Mouse (Mus musculus) left cerebral cortex, postnatal 4 days (tissue): ENCODE data around the gene Rreb1. TPM values are rescaled to one million over a fixed set of nuclear protein-coding genes. Genes with fewer than 3 reads are reported as not detected.

ENCODE experiments used
- DNase-seq: peaks from one replicate; pipeline ENCODE4 v3.0.0-alpha.2; 2022
- intact Hi-C: fragments of 180-260 bp; cut with DNase I; formaldehyde crosslinking; loops from one replicate; pipeline ENCODE4 v1.15.1; 2025
- total RNA-seq, 2 experiments: library from RNA; stranded (reverse); gene quantifications; 2 replicates each; pipeline ENCODE4 v1.2.3; 2021

The Rreb1 gene
- total RNA-seq, 2 experiments from 2014 or later = 9.8 to 12.2 TPM

DNA sequence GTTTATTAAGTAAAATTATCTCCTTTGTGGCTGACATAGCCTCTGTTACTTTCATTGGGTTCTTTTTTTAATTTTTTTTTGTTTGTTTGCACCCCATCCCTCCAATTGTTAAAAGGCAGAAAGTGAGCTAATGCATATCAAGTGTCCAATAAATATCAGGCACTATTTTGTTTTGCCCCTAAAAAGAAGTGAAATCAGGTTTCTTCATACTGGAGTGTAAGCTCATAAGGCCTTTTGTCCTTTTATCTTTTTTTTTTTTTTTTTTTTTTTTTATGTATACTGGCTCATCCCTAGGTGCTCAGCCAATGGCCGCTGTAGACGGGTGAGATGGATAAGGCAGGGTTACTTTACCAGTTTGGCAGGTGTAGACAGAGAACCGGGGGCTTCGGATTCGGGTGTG, 70.2 kb downstream of the Rreb1 start:
- intact Hi-C loops = no loop called here

DNA sequence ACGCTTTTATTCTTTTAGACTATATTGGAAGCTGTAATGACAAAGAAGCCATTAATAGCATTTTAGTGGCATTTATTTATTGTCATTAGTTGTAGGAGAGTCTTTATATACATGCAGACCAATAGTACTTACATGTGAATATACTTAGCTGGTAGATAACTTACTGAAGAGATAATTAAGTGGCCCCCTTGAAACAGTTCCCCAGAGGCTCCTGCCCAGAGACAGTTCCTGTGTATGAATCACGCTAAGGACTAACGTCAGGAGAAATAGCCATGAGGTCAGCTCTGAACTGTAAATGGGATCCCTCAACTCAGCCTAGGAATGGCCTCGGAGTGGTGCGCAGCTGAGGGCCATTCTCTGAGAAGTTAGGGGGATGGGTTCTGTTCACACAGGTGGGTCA, 73.4 kb downstream of the Rreb1 start:
- intact Hi-C loops = no loop called here
- no peak for DNase-seq

More for the DNA sequence above, 70.2 kb downstream of the Rreb1 start:
- DNase-seq = no peak

DNA sequence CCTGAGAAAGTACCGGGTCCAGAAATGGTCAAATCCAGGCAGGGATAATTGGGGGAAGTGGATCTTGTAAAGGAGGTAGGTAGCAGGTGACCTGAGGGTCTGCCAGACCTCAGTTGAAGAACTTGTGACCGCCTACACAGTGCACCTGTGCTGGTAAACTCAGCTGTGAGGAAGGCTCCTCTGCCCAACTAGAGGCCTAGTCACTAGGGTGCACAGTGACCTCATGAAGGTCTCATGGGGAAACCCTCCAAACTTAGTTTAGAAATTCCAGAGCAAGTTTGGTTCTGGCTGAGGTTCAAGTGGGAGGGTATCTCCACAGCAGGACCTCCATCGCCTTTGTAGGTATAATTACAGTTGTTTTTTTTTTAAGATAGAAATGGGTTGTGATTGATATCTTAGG, 74.7 kb downstream of the Rreb1 start:
- no peak for DNase-seq
- intact Hi-C loops = no loop called here

DNA sequence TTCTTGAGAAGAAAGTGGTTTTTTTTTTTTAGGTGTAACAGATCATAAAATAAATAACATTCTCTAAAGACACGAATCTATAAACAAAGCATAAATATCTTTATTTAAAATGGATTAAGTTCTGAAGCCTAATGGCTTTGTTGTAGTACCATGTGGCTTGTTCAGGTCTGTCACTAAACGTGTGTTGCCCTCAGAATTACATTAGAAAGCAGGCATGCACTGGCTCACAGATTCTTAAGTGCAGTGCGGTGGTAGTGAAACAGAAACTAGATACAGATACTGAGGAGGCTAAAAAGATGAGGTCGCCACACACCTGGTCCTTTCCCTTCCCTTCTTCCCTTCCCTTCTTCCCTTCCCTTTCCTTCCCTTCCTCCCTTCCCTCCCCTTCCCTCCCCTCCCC, 75.2 kb downstream of the Rreb1 start:
- intact Hi-C loops = no loop called here
- no peak for DNase-seq

DNA sequence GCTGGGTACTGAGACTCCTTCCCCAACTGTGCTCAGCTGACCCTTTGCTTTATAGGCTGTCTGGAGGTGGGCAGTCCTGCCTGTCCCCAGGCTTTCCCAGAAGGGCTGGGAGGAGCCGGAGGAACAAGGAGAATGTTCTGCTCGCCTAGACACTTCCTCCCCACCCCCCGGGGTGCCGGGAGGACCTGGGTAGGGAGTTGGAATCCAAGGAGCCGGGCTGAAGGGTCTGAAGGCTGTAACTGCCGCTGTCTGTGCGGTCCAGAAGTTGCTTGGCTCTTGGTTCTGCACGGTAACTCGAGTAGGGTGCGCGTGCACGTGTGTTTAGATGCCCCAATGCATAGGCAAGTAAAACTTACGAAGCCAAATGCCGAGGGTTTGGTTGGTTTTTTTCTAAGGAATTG, 75.8 kb downstream of the Rreb1 start:
- intact Hi-C loops = no loop called here
- no peak for DNase-seq

DNA sequence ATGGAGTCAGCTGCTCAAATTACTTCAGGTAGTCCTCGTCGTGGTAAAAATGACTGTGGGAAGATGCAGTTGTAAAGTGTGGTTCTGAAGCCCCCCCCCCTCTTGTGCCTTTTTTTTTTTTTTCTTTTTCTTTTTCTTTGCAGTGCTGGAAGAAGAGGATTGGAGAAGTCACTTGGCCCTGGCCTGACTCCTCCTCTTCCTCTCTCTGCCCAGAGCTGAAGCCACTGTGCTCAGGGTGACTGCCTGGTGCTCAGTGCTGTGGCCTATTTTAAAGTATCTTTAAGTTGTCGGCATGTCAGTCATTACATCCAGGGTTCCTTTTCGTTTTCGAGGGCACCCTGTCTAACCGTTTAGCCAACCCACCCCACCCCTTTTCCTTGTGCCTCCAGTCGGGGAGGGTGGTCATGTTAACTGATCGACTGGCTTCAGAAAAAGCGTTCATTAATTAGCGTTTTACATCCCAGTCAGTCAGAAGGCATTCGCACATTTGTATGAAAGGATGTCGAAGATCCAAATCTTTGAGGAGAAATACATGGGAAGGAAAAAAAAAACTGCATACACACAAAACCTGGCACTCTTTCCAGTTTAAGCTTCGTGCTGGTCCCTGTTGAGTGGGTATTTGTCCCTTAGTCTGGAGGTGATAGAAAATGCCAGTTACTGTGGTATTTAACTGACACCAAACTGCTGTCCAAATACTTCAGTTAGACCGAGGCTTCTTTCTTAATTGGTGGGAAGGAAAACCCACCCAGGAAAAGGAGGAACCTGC, 76.4 kb downstream of the Rreb1 start:
- intact Hi-C loops = no loop called here
- DNase-seq = no peak

DNA sequence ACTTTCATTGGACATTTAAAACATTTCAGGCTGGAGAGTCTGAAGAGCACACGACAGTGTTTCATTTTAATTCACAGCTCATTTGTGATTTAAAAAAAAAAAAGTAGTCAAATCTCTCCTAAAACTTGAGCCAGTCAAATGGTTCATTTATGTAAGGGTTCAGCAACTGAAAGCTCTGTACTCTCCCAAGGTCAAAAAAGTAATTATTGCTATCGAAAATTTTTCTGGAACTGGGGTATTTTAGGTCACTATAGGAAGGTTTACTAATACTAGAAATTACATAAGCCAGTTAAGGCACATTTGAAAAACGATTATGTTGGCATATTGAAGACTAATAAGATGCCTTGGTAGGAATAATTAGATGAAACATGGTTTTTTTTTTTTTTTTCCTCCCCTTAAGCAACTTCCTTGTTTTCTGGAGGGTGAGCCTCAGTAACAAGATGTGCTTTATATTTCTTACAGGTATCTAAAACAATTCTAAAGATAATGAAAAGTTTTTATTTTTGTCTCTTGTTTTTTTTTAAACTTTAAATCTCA, 77.1 kb downstream of the Rreb1 start:
- intact Hi-C loops = no loop called here
- DNase-seq = no peak

DNA sequence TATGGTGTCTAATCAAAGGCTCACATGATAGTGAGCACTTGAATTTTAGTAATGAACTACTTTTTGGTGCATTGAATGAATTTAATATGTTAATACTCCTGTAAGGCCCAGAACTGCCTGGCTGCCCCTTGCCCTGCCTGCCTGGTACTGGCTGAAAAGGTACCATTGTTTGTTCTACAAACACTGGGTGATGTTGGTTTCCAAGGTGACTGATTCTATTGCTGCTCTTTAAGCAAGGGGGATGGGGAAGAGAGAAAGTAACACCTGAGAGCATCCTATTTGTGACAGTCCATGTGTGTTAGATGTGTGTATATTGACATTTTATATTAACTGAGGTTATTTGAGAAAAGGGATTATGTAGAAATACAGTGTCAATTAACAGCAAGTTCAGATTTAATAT, 77.6 kb downstream of the Rreb1 start:
- intact Hi-C loops = no loop called here

DNA sequence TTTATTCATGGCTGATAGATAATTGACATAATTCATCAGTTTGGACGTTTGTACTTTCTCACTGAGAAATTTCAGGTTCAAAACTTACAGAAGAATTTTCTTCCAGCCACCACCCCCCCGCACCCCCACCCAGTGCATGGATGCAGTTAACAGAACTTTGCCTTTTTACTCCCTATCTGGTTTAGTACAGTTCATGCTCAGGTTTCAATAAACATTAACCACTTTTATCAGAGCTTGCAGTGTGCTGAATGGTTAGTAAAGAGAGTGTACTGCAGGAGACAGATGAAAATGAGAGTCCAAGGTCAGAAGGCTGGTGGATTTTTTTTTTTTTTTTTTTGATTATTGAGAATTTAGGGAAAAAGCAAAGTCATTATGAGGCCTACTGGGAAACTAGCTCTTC, 78.3 kb downstream of the Rreb1 start:
- intact Hi-C loops = no loop called here
- no peak for DNase-seq

More for the DNA sequence above, 77.6 kb downstream of the Rreb1 start:
- no peak for DNase-seq

DNA sequence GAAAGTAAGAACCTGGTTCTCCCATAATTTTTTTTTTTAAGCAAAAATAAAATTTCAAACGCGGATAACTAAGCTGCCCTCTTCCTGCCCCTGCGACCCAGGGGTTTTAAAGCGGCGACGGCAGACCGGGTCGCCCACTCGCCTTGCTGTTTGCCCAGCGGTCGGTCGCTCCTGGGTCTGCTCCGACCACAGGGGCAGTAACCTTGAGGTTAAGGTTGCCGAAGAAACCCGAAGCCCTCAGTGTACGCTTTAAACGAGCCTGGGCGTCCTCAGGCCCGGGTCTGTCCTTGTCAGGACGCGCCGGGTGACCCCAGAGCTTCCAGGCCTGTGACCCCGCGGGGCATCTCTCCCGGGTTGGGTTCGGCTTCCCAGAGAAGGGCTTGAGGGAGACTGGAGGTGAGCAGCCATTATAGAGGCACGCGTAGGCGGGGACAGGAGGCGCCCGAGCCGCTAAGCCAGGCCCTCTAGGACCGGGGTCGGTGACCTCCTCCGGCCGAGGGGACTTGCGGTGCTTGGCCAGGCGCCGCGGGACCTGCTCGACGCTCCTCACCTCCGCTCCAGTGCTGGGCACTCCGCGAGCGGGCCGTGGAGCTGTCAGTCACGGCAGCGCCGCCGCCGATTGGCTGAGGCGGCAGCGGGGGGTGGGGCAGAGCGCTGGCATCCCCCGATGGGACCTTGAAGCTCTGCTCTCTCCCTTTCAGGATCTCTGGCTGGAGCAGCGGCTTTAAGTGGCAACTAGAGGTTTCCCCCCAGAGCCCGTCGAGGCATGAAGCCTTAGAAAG, 79.3 kb downstream of the Rreb1 start:
- intact Hi-C loops = no loop called here
- peak; percentile 93 for DNase-seq

DNA sequence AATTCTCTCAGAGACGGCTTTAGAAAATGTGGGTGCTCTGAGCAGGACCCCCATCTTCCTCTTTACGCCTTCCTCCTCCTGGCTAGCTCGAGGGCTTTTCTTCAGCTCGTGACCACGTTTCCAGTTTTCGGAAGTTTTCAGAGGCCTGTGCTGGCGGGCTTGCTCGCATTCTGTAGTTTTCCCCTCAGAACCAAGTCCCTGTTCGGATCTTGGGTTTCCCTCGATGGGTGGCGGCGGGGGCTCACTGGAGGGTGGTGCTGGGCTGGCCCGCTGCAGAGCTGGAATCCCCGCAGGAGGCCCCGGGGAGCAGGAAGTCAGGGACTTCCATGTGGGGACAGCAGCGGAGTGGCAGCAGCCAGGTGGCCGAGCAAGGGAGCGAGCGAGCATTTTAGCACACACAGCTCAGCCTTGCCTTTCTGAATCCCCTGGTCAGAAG, 79.9 kb downstream of the Rreb1 start:
- intact Hi-C loops = no loop called here
- DNase-seq = peak; percentile 34

DNA sequence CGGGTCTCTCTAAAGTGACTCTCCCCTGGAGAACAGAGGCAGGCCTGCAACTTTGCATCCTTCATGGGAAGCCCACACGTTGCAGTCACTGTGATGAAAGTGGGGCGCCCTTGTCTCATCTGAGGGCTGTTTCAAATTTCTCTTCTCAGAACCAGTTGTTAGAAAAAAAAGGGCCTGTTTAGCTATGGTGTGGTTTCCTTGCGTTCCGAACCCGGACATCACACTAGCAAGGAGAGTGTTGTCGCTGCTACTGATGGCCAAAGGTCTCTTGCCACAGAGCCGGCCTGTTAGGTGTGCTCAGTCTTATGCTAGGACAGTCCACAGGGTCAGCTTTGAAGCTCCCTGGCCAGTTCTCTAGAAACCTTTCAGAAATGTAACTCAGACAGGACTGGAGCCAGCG, 80.3 kb downstream of the Rreb1 start:
- intact Hi-C loops = no loop called here
- no peak for DNase-seq

DNA sequence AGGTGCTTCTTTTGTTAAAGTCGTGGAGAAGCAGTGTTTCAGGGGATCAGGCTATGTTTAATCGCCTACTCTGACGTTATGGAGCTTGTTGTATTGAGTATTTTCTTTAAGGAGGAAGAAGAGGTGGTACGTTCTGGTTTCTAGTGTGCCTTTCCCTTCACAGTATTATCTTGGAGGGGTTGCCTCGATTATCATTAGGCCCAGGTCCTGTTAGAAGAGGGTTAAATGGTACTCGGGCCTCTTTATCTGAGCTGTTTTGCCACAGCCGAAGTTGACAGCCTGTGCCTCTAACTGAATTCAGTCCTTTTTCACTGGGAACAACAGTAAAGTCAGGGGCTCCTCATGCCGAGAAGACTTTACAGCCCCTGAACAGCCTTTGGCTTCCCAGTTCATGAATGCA, 81.6 kb downstream of the Rreb1 start:
- intact Hi-C loops = no loop called here
- no peak for DNase-seq

DNA sequence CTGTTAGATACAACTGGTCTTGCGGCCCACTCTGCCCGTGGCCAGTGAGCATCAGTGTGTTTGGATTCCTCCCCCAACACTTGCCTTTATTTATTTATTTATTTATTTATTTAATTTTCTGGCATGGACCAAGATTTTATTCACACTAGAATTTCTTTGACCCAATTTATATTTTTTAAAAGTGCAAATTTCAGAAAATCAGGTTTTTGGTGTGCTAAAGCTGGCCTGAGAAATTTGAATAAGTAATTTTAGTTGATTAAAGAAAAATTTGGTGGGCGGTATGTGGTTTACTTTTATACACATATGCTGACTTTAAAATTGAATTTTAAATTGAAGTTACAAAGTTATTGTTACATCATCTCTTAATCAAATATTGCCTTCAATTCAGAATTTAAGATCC, 82.0 kb downstream of the Rreb1 start:
- intact Hi-C loops = no loop called here
- DNase-seq = no peak

DNA sequence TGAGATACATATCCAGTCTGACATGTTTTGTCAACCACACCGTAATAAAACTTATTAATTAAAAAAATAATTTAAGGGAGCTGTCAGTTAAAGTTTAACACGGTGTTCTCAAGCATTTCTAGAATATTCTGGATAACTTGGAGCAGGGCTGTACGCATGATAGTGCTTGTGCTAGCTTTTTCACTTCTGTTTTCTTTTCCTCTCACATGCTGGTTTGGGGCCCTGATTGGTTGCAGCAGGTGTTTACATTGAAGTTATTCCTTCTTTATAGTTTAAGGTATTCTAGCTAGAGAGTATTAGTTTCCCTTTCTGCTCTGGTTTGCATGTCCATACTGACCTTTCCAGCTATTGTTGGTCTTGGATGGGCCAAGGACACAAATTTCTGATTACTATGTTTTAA, 82.6 kb downstream of the Rreb1 start:
- no peak for DNase-seq
- intact Hi-C loops = no loop called here

DNA sequence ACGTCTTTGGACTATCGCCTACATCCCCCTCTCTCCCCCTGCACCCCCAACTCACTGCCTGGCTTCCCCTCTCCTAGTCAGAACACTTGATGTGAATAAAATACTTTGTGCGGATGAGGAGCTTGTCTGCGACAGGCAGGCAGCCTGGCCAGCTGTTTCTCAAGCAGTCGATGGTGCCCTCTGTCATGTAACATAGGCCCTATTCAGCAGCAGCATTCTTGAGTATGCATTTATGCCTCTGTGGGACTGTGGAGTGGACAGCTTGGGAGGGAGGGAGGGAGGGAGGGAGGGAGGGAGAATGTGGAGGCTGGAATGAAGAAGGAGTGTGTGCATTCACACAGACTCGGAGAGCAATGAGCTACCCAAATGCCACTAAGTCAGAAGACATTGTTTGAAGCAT, 84.3 kb downstream of the Rreb1 start:
- intact Hi-C loops = no loop called here
- DNase-seq = no peak

DNA sequence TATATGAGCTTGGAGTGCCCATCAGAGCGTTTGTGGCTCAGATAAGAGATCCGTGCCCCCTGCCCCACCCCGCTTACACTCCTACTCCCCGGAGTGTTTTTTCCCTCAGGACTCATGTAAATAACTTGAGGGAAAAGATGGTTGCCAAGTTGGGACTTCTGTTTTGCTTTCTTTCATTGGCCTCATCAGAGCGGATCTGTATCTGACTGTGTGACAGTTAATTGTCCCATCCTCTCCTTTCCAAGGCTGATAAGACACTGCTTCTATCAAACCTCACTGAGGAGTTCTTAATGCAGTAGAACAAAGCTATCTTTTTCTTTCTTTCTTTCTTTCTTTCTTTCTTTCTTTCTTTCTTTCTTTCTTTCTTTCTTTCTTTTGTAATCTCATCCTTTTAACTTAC, 85.4 kb downstream of the Rreb1 start:
- no peak for DNase-seq
- intact Hi-C loops = no loop called here

DNA sequence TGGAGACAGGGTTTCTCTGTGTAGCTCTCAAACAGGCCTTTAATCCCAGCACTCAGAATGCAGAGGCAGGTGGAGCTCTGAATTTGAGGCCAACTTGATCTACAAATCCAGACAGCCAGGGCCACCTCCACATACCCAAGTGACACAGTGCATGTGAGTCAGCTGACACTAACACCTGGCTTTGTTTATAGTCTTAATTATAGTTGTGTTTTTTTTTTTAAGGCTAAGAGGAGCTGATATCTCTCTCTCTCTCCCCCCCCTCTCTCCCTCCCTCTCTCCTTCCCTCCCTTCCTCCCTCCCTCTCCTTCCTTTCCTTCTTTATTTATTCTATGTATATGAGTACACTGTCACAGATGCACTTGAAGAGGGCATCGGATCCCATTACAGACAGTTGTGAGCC, 86.5 kb downstream of the Rreb1 start:
- DNase-seq = no peak
- intact Hi-C loops = no loop called here

DNA sequence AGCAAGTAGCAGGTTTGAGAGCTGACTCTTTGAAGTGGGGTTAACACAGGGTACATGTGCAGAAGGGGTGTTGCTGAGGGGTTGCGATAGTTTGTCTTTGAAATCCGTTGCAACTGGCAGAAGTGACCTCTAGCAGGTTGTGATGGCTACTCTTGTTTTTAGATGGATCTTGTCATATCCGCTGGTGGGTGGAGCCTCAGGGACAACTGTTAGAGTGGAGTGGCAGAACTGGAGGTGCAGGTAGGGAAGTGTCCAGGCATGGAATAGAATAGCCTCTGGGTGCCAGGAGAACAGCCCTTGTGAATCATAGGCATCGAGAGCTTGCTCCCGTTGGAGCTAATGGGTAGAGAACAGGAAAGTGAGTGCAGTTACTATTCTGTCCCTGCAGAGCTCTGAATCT, 88.1 kb downstream of the Rreb1 start:
- intact Hi-C loops = no loop called here
- no peak for DNase-seq

DNA sequence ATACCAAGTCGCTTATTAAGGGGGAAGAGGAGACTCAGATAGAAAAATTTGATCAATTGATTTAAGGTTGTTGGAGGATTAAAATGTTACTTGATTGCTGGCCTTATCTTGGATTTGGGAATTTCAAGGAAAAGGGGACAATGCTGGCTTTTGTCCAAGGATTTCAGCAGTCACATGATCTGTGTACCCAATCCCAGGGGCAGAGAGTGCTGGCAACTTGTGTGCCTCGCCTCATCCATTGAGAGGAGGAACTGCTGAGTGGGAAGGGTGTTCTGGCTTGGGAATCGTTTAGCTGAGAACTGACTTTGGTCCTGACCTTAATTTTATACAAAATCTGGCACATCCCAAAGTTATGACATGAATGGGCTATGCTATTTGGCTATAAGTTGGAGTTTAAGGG, 88.6 kb downstream of the Rreb1 start:
- intact Hi-C loops = no loop called here
- no peak for DNase-seq

DNA sequence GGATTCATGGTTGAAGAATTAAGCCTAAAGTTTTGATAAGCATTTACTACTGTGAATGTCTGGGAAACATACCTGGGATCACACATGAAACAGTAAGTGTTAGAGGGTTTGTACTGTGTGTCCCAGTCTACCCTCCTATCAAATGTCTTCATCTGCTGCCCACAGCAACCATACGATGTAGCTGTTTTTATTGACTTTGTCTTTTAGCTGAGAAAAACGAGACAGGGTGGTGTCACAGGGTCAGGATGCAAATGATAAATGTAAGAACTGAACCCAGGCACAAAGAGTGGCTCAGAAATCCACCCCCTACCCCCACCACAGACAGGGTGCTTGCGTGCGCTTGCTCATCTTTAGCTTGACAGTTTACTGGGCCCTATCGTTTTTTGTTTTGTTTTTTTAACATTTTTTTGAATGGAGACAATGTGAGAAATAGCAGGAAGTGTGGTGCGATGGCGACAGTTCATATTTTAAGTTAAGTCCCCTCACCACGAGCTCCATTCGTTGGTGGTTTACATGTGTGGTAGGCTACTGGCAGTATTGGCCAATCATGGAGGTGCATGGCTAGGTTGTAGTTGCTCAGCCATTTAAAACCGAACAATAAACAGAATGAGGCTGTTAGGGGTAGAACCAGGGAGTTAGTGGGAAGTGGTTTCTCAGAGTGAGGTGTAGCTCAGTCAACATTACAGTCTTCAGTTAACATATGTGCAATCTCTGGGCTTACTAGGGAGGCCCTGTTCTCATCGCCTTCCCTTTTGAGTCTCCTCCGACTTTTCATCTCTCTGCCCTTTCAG, 92.1 kb downstream of the Rreb1 start:
- DNase-seq = no peak
- intact Hi-C loops = no loop called here
